Mouse (Mus musculus) stomach, embryonic 15.5 days (tissue): ENCODE data around the gene Wfdc11. TPM values are rescaled to one million over a fixed set of nuclear protein-coding genes. Genes with fewer than 3 reads are reported as not detected.

Experiments
- ATAC-seq: fragments of 200-750 bp; cut with Nextera tagmentation; 2 replicates; pipeline ENCODE4 v1.8.0; 2017; ENCODE audit warnings: low read depth, moderate number of reproducible peaks, moderate TSS enrichment; ENCODE audit not compliant: insufficient read depth, low FRiP score
- H3K27ac ChIP-seq: fragments of 300-500 bp; sonication (generic); 2 replicates; pipeline ENCODE4 v1.5.1; 2015; ENCODE audit warnings: mild to moderate bottlenecking, inconsistent platforms
- H3K27me3 ChIP-seq: fragments of 300-500 bp; sonication (generic); replicated peaks from 2 replicates; pipeline ENCODE4 v1.6.1; 2015; ENCODE audit warnings: inconsistent platforms
- H3K36me3 ChIP-seq: fragments of 300-500 bp; sonication (generic); 2 replicates; pipeline ENCODE4 v1.6.1; 2015; ENCODE audit warnings: inconsistent platforms
- H3K4me1 ChIP-seq: fragments of 300-500 bp; sonication (generic); 2 replicates; pipeline ENCODE4 v1.6.1; 2015; ENCODE audit warnings: inconsistent platforms
- H3K4me2 ChIP-seq: fragments of 300-500 bp; sonication (generic); 2 replicates; pipeline ENCODE4 v1.6.1; 2015; ENCODE audit warnings: mild to moderate bottlenecking, inconsistent platforms
- H3K4me3 ChIP-seq: fragments of 300-500 bp; sonication (generic); replicated peaks from 2 replicates; pipeline ENCODE4 v1.5.1; 2015; ENCODE audit warnings: inconsistent platforms
- H3K9ac ChIP-seq: fragments of 300-500 bp; sonication (generic); 2 replicates; pipeline ENCODE4 v1.6.1; 2015; ENCODE audit warnings: inconsistent platforms
- H3K9me3 ChIP-seq: fragments of 300-500 bp; sonication (generic); 2 replicates; pipeline ENCODE4 v1.6.1; 2016; ENCODE audit warnings: inconsistent platforms
- WGBS: fragments of 180-500 bp; shearing (Covaris S2); methylation state at CpG from one replicate; pipeline ENCODE4 v1.1.7; 2015; 5-methylcytosine and 5-hydroxymethylcytosine counted together
- polyA plus RNA-seq: library from polyadenylated mRNA; unstranded; fragments of >200 nt; fragmentation: Nextera tagmentation; extraction: Ambion mirVana; gene quantifications from 2 replicates; pipeline ENCODE4 v1.2.1, GENCODE M21; 2015

Wfdc11 gene
- polyA plus RNA-seq, 1 experiment from 2014 or later: not detected

- no peaks in the 10 kb centered on the region for H3K27me3 ChIP-seq
- H3K27ac ChIP-seq: peak overlapping the region; percentile 44; the same call in 1 of the 2 replicates
- H3K36me3 ChIP-seq: no peaks in the 10 kb centered on the region
- peak overlapping the region; percentile 55 for H3K4me2 ChIP-seq
- peak; percentile 68 for ATAC-seq
- peaks cover 10% of the 10 kb centered on the region; the same call in 1 of the 2 replicates for H3K4me1 ChIP-seq
- WGBS: 15% methylated on average over 19 of the region's 19 CpGs
- no peaks in the 10 kb centered on the region for H3K9me3 ChIP-seq
- H3K4me3 ChIP-seq: peak overlapping the region; percentile 26
- no peak overlapping the region for H3K9ac ChIP-seq
These were observed 5.2 kb upstream of the Wfdc11 start for GRCm38 (mm10) chr2:164678848-164679625.

GRCm38 (mm10) chr2:164676916-164677685 lies 3.2 kb upstream of the Wfdc11 start:
- Histone ChIP-seq H3K36me3 (no peaks in the 10 kb centered on the region), H3K27ac (no peak overlapping the region), H3K27me3 (no peaks in the 10 kb centered on the region), H3K4me1 (peaks cover 10% of the 10 kb centered on the region; the same call in 1 of the 2 replicates), H3K9me3 (no peaks in the 10 kb centered on the region), H3K4me2 (no peak overlapping the region), H3K4me3 (no peak overlapping the region), H3K9ac (no peak overlapping the region)
- ATAC-seq: no peak
- WGBS: 69% methylated on average over 16 of the region's 16 CpGs

- Histone ChIP-seq H3K9me3 (no peaks in the 10 kb centered on the region), H3K4me3 (no peak overlapping the region), H3K4me1 (peaks cover 10% of the 10 kb centered on the region; the same call in 1 of the 2 replicates), H3K9ac (no peak overlapping the region), H3K36me3 (no peaks in the 10 kb centered on the region), H3K27me3 (no peaks in the 10 kb centered on the region), H3K4me2 (no peak overlapping the region), H3K27ac (no peak overlapping the region)
- WGBS: 80% methylated on average over 7 of the region's 7 CpGs
- no peak for ATAC-seq
These were observed 2.2 kb upstream of the Wfdc11 start for GRCm38 (mm10) chr2:164676103-164676502.

GRCm38 (mm10) chr2:164670938-164671337 lies 2.9 kb downstream of the Wfdc11 start:
- ATAC-seq: no peak
- Histone ChIP-seq H3K9me3 (no peaks in the 10 kb centered on the region), H3K4me1 (no peaks in the 10 kb centered on the region), H3K9ac (no peak overlapping the region), H3K4me3 (no peak overlapping the region), H3K36me3 (no peaks in the 10 kb centered on the region), H3K27ac (no peak overlapping the region), H3K27me3 (no peaks in the 10 kb centered on the region), H3K4me2 (no peak overlapping the region)
- WGBS: 17% methylated on average over 1 of the region's 1 CpGs

- Histone ChIP-seq H3K9me3 (no peaks in the 10 kb centered on the region), H3K27ac (no peak overlapping the region), H3K36me3 (no peaks in the 10 kb centered on the region), H3K27me3 (no peaks in the 10 kb centered on the region), H3K4me2 (no peak overlapping the region), H3K4me1 (no peaks in the 10 kb centered on the region), H3K9ac (no peak overlapping the region), H3K4me3 (no peak overlapping the region)
- 79% methylated on average over 5 of the region's 5 CpGs for WGBS
- ATAC-seq: no peak
These were observed 3.6 kb downstream of the Wfdc11 start for GRCm38 (mm10) chr2:164670261-164670660.

GRCm38 (mm10) chr2:164664851-164665250 lies 9.0 kb downstream of the Wfdc11 start:
- H3K36me3 ChIP-seq: no peaks in the 10 kb centered on the region
- H3K4me3 ChIP-seq: no peak overlapping the region
- 89% methylated on average over 7 of the region's 7 CpGs for WGBS
- no peak overlapping the region for H3K9ac ChIP-seq
- no peak overlapping the region for H3K27ac ChIP-seq
- H3K4me1 ChIP-seq: no peaks in the 10 kb centered on the region
- no peak overlapping the region for H3K4me2 ChIP-seq
- no peak for ATAC-seq
- H3K9me3 ChIP-seq: no peaks in the 10 kb centered on the region
- no peaks in the 10 kb centered on the region for H3K27me3 ChIP-seq

- H3K9ac ChIP-seq: no peak within 1 kb of the TSS
- 78% methylated on average over 9 of the region's 9 CpGs for WGBS
- H3K9me3 ChIP-seq: no peaks in the 10 kb centered on the region
- H3K4me2 ChIP-seq: no peak within 1 kb of the TSS
- H3K36me3 ChIP-seq: no peaks in the 10 kb centered on the region
- no peaks in the 10 kb centered on the region for H3K27me3 ChIP-seq
- no peak within 1 kb of the TSS for H3K27ac ChIP-seq
- no peaks in the 10 kb centered on the region for H3K4me1 ChIP-seq
- no peak within 1 kb of the TSS for H3K4me3 ChIP-seq
- ATAC-seq: no peak
These were observed 17.4 kb downstream of the Wfdc11 start, which contains the start of gene Wfdc9 for GRCm38 (mm10) chr2:164656483-164656882. Wfdc9 (minus strand) TSS chr2:164656583.

GRCm38 (mm10) chr2:164655858-164656257 lies 18.0 kb downstream of the Wfdc11 start, which contains the start of gene Wfdc10:
Wfdc10 (plus strand) TSS chr2:164656046.
- Histone ChIP-seq H3K4me2 (no peak within 1 kb of the TSS), H3K4me3 (no peak within 1 kb of the TSS), H3K36me3 (no peaks in the 10 kb centered on the region), H3K27me3 (no peaks in the 10 kb centered on the region), H3K9me3 (no peaks in the 10 kb centered on the region), H3K4me1 (no peaks in the 10 kb centered on the region), H3K27ac (no peak within 1 kb of the TSS), H3K9ac (no peak within 1 kb of the TSS)
- no peak for ATAC-seq
- WGBS: 12% methylated on average over 11 of the region's 11 CpGs

- no peak overlapping the region for H3K9ac ChIP-seq
These were observed 31.8 kb downstream of the Wfdc11 start for GRCm38 (mm10) chr2:164641881-164642673.

GRCm38 (mm10) chr2:164641129-164641528 lies 32.8 kb downstream of the Wfdc11 start:
- no peak for ATAC-seq
- Histone ChIP-seq H3K4me2 (no peak overlapping the region), H3K27ac (no peak overlapping the region), H3K27me3 (no peaks in the 10 kb centered on the region), H3K4me1 (no peaks in the 10 kb centered on the region), H3K36me3 (no peaks in the 10 kb centered on the region), H3K9ac (no peak overlapping the region), H3K4me3 (no peak overlapping the region), H3K9me3 (no peaks in the 10 kb centered on the region)
- WGBS: 57% methylated on average over 7 of the region's 7 CpGs

More at GRCm38 (mm10) chr2:164641881-164642673, 31.8 kb downstream of the Wfdc11 start:
- Histone ChIP-seq H3K27me3 (no peaks in the 10 kb centered on the region), H3K9me3 (no peaks in the 10 kb centered on the region), H3K4me2 (no peak overlapping the region), H3K4me3 (no peak overlapping the region), H3K4me1 (no peaks in the 10 kb centered on the region), H3K27ac (no peak overlapping the region), H3K36me3 (no peaks in the 10 kb centered on the region)
- 72% methylated on average over 13 of the region's 13 CpGs for WGBS
- no peak for ATAC-seq

- WGBS: 80% methylated on average over 3 of the region's 3 CpGs
- H3K4me1 ChIP-seq: no peaks in the 10 kb centered on the region
- no peak within 1 kb of the TSS for H3K27ac ChIP-seq
- H3K27me3 ChIP-seq: no peaks in the 10 kb centered on the region
- no peak within 1 kb of the TSS for H3K4me3 ChIP-seq
- no peak within 1 kb of the TSS for H3K4me2 ChIP-seq
- no peak within 1 kb of the TSS for H3K9ac ChIP-seq
- ATAC-seq: no peak
- H3K36me3 ChIP-seq: no peaks in the 10 kb centered on the region
- no peaks in the 10 kb centered on the region for H3K9me3 ChIP-seq
These were observed 35.2 kb downstream of the Wfdc11 start, which contains the start of gene Wfdc16 for GRCm38 (mm10) chr2:164638696-164639095. Wfdc16 (minus strand) TSS chr2:164638796.
